In genomic region chr2:25095109-25095850, GRCm38 (mm10) we compare ENCODE assay signal across 10 mouse cellular contexts. TPM values are rescaled to one million over a fixed set of nuclear protein-coding genes. Genes with fewer than 3 reads are reported as not detected.
DNase-seq lines count a peak whose midpoint lies in the region; ATAC-seq and TF ChIP-seq lines count a peak whose summit lies in the region.
"Had no signal": no experiment of that assay in that cellular context is flagged by ENCODE, and none has a peak within 500 bp of the region (broad histone marks: within the 10 kb centered on the region; RNA-seq: fewer than 3 reads in every experiment).

Noxa1 (minus strand) TSS chr2:25095149.

- no peaks in the 10 kb centered on the region for H3K4me1 ChIP-seq in heart, postnatal 0 days (ENCODE audit: control insufficient read depth, insufficient read depth)
- peaks cover 16% of the 10 kb centered on the region; the same call in 1 of the 2 replicates for H3K4me1 ChIP-seq in intestine, embryonic 15.5 days (replicated peaks)

- 51% methylated on average over 28 of the region's 28 CpGs for WGBS in heart, postnatal 0 days
- WGBS in intestine, embryonic 15.5 days, result 40% methylated on average over 28 of the region's 28 CpGs

- ATAC-seq in heart, postnatal 0 days (ENCODE audit: insufficient read depth, low read depth), result no peak
- peak; percentile 92 for ATAC-seq in intestine, embryonic 15.5 days
- ATAC-seq: Patski had no signal

- no peak for TF ChIP-seq CTCF in heart, postnatal 0 days (IDR thresholded peaks at IDR 0.05; ENCODE audit: low read depth)

- no peak within 1 kb of the TSS for H3K27ac ChIP-seq in heart, postnatal 0 days (ENCODE audit: low read depth)
- H3K27ac ChIP-seq in intestine, embryonic 15.5 days, result 0 out of 2 replicates have a peak within 1 kb of the TSS, but pooled peaks have one; percentile 37

- no peak within 1 kb of the TSS; the same call in 1 of the 2 replicates for H3K4me3 ChIP-seq in heart, postnatal 0 days (ENCODE audit: low read depth, low read length)
- peak within 1 kb of the TSS; percentile 30 for H3K4me3 ChIP-seq in intestine, embryonic 15.5 days (replicated peaks)

- no peaks in the 10 kb centered on the region for H3K9me3 ChIP-seq in heart, postnatal 0 days (replicated peaks; ENCODE audit: control insufficient read depth, low read length)
- H3K9me3 ChIP-seq in intestine, embryonic 15.5 days, result no peaks in the 10 kb centered on the region

- intact Hi-C loops in left cerebral cortex, postnatal 4 days (cut with DNase I), result no loop called here

- peak within 1 kb of the TSS; percentile 18; the same call in 1 of the 2 replicates for H3K4me2 ChIP-seq in heart, postnatal 0 days (ENCODE audit: low read depth, low read length)
- H3K4me2 ChIP-seq in intestine, embryonic 15.5 days (replicated peaks), result peak within 1 kb of the TSS; percentile 59

- H3K27me3 ChIP-seq in heart, postnatal 0 days (ENCODE audit: control insufficient read depth, insufficient read depth, low read length), result peaks cover 15% of the 10 kb centered on the region; the same call in 1 of the 2 replicates
- H3K27me3 ChIP-seq in intestine, embryonic 15.5 days (replicated peaks), result no peaks in the 10 kb centered on the region

- no peaks in the 10 kb centered on the region for H3K36me3 ChIP-seq in heart, postnatal 0 days (replicated peaks; ENCODE audit: control insufficient read depth, insufficient read depth, low read length)
- no peaks in the 10 kb centered on the region for H3K36me3 ChIP-seq in intestine, embryonic 15.5 days

- H3K9ac ChIP-seq in heart, postnatal 0 days (replicated peaks; ENCODE audit: low read depth, low read length), result no peak within 1 kb of the TSS
- peak within 1 kb of the TSS; percentile 8; the same call in 1 of the 2 replicates for H3K9ac ChIP-seq in intestine, embryonic 15.5 days

- peak; percentile 6 for DNase-seq in heart, postnatal 0 days (ENCODE audit: low spot score)
- no peak for DNase-seq in heart, postnatal 4 days
- peak; percentile 66 for DNase-seq in ZHBTc4 (ENCODE audit: low read depth, low spot score)
- DNase-seq in natural killer cell, adult 2 months (ENCODE audit: low spot score in 2 of 2), result peak; percentile 13 to 37
- no peak for DNase-seq in left cerebral cortex, adult 11 months (ENCODE audit: low spot score)
- DNase-seq in left cerebral cortex, postnatal 4 days, result no peak
- DNase-seq in gastrocnemius, postnatal 25 days, result no peak

- TF ChIP-seq EP300 in heart, postnatal 0 days (IDR thresholded peaks at IDR 0.05; ENCODE audit: low read depth), result no peak

RNA-seq across cellular contexts. Expression of gene Noxa1, which starts in this region (rescaled TPM):
- total RNA-seq in heart, postnatal 0 days (2014; rRNA removed; ENCODE audit: low replicate concordance), result not detected in 2 replicates
- not detected in 2 replicates for polyA plus RNA-seq in heart, postnatal 0 days (2015; fragmentation: Nextera tagmentation; extraction: Ambion mirVana)
- total RNA-seq in heart, postnatal 4 days (2021), result not detected
- 5.6 and 10.0 TPM in 2 replicates for polyA plus RNA-seq in intestine, embryonic 15.5 days (2015; fragmentation: Nextera tagmentation; extraction: Ambion mirVana)
- not detected for total RNA-seq in left cerebral cortex, postnatal 4 days (2021)
- not detected for total RNA-seq in gastrocnemius, postnatal 25 days (2021)
- total RNA-seq: left cerebral cortex, adult 18-20 months had no signal
- polyA plus RNA-seq: Patski had no signal

Comparison
In these comparisons a context has a peak if more than half of its experiments do, and no peak if none do; other contexts are left out.
1. Peak in DNase-seq and H3K4me2 ChIP-seq in heart, postnatal 0 days; RNA of the gene not detected or under 1 TPM.
2. DNase-seq: peak in ZHBTc4 (single experiment) and natural killer cell, adult 2 months (2 of 2); none in heart, postnatal 4 days (single experiment), left cerebral cortex, adult 11 months (single experiment), left cerebral cortex, postnatal 4 days (single experiment) and gastrocnemius, postnatal 25 days (single experiment).